Mouse (Mus musculus): ENCODE measurements around the gene Ubxn11. TPM values are rescaled to one million over a fixed set of nuclear protein-coding genes. Genes with fewer than 3 reads are reported as not detected.
"Not testable (repeated sequence)": the region's sequence is repeated elsewhere in the genome, so short reads cannot be mapped to it uniquely, and the experiment has no call there.

The Ubxn11 gene
- polyA plus RNA-seq, 1 experiment = 43.0 TPM

GRCm38 (mm10) chr4:134154354-134154753, 52.0 kb downstream of the Ubxn11 start:
- no peak overlapping the region for H3K27ac ChIP-seq (ENCODE audit: insufficient read depth, low read length)
- 97% methylated on average over 3 of the region's 3 CpGs for WGBS
- H3K36me3 ChIP-seq (ENCODE audit: control insufficient read depth, insufficient read depth, low read length) = peaks cover 2% of the 10 kb centered on the region
- no peak for TF ChIP-seq CTCF (IDR thresholded peaks at IDR 0.05; ENCODE audit: extremely low read depth, insufficient read depth, insufficient read length, insufficient replicate concordance)
- TF ChIP-seq POLR2A (IDR thresholded peaks at IDR 0.05; ENCODE audit: low read depth, low read length) = no peak
- DNase-seq (ENCODE audit: low read depth in 1 of 2, low spot score in 2 of 2) = no peak
- H3K4me1 ChIP-seq (ENCODE audit: control insufficient read depth, insufficient read depth, insufficient read length) = peaks cover 12% of the 10 kb centered on the region
- H3K4me3 ChIP-seq (ENCODE audit: extremely low read depth, insufficient read depth, insufficient read length) = no peak overlapping the region
- H3K27me3 ChIP-seq (ENCODE audit: control insufficient read depth, insufficient read depth, low read length) = no peaks in the 10 kb centered on the region

DNA sequence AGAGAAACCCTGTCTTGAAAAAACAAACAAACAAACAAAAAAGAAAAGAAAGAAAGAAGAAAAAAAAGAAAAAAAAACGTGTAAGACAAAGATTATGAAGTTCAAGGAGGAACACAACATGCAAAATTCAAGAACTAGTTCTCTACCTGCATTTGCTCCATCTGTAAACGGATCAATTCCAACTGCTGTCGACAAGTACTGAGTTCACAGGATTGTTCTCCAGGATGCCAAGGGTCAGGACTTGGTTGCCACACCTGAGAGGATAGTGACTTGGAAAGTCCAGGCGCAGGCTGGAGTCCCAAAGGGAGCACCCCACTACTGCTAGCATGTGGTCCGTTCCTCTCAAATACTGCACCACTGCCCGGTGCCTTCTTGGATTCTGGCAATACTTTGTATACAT, 53.2 kb downstream of the Ubxn11 start:
- WGBS = 92% methylated on average over 6 of the region's 6 CpGs
- H3K27me3 ChIP-seq (ENCODE audit: control insufficient read depth, insufficient read depth, low read length) = no peaks in the 10 kb centered on the region
- peaks cover 2% of the 10 kb centered on the region for H3K36me3 ChIP-seq (ENCODE audit: control insufficient read depth, insufficient read depth, low read length)
- TF ChIP-seq CTCF (IDR thresholded peaks at IDR 0.05; ENCODE audit: extremely low read depth, insufficient read depth, insufficient read length, insufficient replicate concordance) (no peak), POLR2A (IDR thresholded peaks at IDR 0.05; ENCODE audit: low read depth, low read length) (no peak)
- H3K27ac ChIP-seq (ENCODE audit: insufficient read depth, low read length) = no peak overlapping the region
- DNase-seq (ENCODE audit: low read depth in 1 of 2, low spot score in 2 of 2) = no peak
- H3K4me3 ChIP-seq (ENCODE audit: extremely low read depth, insufficient read depth, insufficient read length) = no peak overlapping the region
- H3K4me1 ChIP-seq (ENCODE audit: control insufficient read depth, insufficient read depth, insufficient read length) = peaks cover 12% of the 10 kb centered on the region

DNA sequence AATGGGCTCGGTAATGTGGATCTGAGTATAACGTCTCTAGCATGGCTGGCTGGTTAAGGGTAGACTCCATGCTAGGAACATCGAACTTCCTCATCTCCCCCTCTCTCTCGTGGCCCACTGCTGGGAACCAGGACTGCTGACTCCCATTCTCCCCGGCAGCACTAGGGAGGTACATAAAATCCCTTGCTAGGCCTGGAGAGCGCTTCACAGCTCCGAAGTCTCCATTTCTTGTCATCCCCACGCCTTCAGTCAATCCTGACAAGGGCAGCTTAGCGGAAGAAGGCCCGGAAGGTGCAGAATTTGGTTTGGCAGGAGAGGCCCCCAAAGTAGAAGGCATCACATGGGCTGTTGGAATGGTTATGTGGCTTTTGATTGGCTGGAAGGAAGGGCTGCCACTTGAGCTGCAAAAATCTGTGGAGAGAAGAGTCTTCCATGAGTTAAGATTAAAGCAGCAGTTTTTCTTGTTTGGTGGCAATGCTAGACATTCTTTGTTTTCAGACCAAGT, 53.6 kb downstream of the Ubxn11 start:
- TF ChIP-seq POLR2A (IDR thresholded peaks at IDR 0.05; ENCODE audit: low read depth, low read length) (no peak), CTCF (IDR thresholded peaks at IDR 0.05; ENCODE audit: extremely low read depth, insufficient read depth, insufficient read length, insufficient replicate concordance) (no peak)
- Histone ChIP-seq H3K27me3 (ENCODE audit: control insufficient read depth, insufficient read depth, low read length) (no peaks in the 10 kb centered on the region), H3K4me1 (ENCODE audit: control insufficient read depth, insufficient read depth, insufficient read length) (peaks cover 12% of the 10 kb centered on the region), H3K4me3 (ENCODE audit: extremely low read depth, insufficient read depth, insufficient read length) (no peak overlapping the region), H3K36me3 (ENCODE audit: control insufficient read depth, insufficient read depth, low read length) (peaks cover 2% of the 10 kb centered on the region), H3K27ac (ENCODE audit: insufficient read depth, low read length) (no peak overlapping the region)
- DNase-seq (ENCODE audit: low read depth in 1 of 2, low spot score in 2 of 2) = no peak
- 94% methylated on average over 10 of the region's 10 CpGs for WGBS

GRCm38 (mm10) chr4:134156744-134157143, 54.4 kb downstream of the Ubxn11 start:
- TF ChIP-seq CTCF (IDR thresholded peaks at IDR 0.05; ENCODE audit: extremely low read depth, insufficient read depth, insufficient read length, insufficient replicate concordance) = no peak
- no peak for TF ChIP-seq POLR2A (IDR thresholded peaks at IDR 0.05; ENCODE audit: low read depth, low read length)
- H3K4me3 ChIP-seq (ENCODE audit: extremely low read depth, insufficient read depth, insufficient read length) = no peak overlapping the region
- DNase-seq (ENCODE audit: low read depth in 1 of 2, low spot score in 2 of 2) = no peak
- H3K27ac ChIP-seq (ENCODE audit: insufficient read depth, low read length) = peak overlapping the region; percentile 40; the same call in 1 of the 2 replicates
- no peaks in the 10 kb centered on the region for H3K27me3 ChIP-seq (ENCODE audit: control insufficient read depth, insufficient read depth, low read length)
- 78% methylated on average over 8 of the region's 8 CpGs for WGBS
- peaks cover 2% of the 10 kb centered on the region for H3K36me3 ChIP-seq (ENCODE audit: control insufficient read depth, insufficient read depth, low read length)
- H3K4me1 ChIP-seq (ENCODE audit: control insufficient read depth, insufficient read depth, insufficient read length) = peaks cover 12% of the 10 kb centered on the region

DNA sequence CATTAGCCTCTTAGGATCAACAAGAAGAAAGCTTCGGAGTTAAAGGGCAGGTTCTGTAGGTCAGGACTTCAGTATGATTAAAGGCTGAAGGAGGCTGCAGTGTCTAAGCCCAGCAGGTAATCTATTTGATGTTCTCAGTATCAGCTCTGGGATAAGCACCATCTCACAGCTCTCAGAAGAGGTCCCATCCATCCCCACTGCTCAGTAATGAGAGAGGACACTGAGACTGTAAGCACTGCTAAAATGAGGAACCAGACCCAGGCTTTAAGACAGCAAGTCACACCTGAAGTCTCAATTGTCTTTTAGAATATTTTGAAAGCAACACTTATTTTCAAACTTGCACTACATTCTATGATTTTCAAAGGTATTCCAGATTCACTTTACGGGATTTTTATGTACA, 55.2 kb downstream of the Ubxn11 start:
- 91% methylated on average over 2 of the region's 2 CpGs for WGBS
- peaks cover 12% of the 10 kb centered on the region for H3K4me1 ChIP-seq (ENCODE audit: control insufficient read depth, insufficient read depth, insufficient read length)
- no peak for DNase-seq (ENCODE audit: low read depth in 1 of 2, low spot score in 2 of 2)
- H3K4me3 ChIP-seq (ENCODE audit: extremely low read depth, insufficient read depth, insufficient read length) = no peak overlapping the region
- peak overlapping the region; percentile 3; the same call in 1 of the 2 replicates for H3K27ac ChIP-seq (ENCODE audit: insufficient read depth, low read length)
- no peak for TF ChIP-seq POLR2A (IDR thresholded peaks at IDR 0.05; ENCODE audit: low read depth, low read length)
- no peak for TF ChIP-seq CTCF (IDR thresholded peaks at IDR 0.05; ENCODE audit: extremely low read depth, insufficient read depth, insufficient read length, insufficient replicate concordance)
- H3K27me3 ChIP-seq (ENCODE audit: control insufficient read depth, insufficient read depth, low read length) = no peaks in the 10 kb centered on the region
- no peaks in the 10 kb centered on the region for H3K36me3 ChIP-seq (ENCODE audit: control insufficient read depth, insufficient read depth, low read length)

GRCm38 (mm10) chr4:134158774-134159173, 56.4 kb downstream of the Ubxn11 start:
- Histone ChIP-seq H3K27me3 (ENCODE audit: control insufficient read depth, insufficient read depth, low read length) (no peaks in the 10 kb centered on the region), H3K36me3 (ENCODE audit: control insufficient read depth, insufficient read depth, low read length) (no peaks in the 10 kb centered on the region; the same call in 1 of the 2 replicates), H3K4me1 (ENCODE audit: control insufficient read depth, insufficient read depth, insufficient read length) (peaks cover 12% of the 10 kb centered on the region), H3K27ac (ENCODE audit: insufficient read depth, low read length) (peak overlapping the region; percentile 94), H3K4me3 (ENCODE audit: extremely low read depth, insufficient read depth, insufficient read length) (no peak overlapping the region)
- TF ChIP-seq CTCF (IDR thresholded peaks at IDR 0.05; ENCODE audit: extremely low read depth, insufficient read depth, insufficient read length, insufficient replicate concordance) (no peak), POLR2A (IDR thresholded peaks at IDR 0.05; ENCODE audit: low read depth, low read length) (no peak)
- 70% methylated on average over 6 of the region's 6 CpGs for WGBS
- DNase-seq (ENCODE audit: low read depth in 1 of 2, low spot score in 2 of 2) = no peak

DNA sequence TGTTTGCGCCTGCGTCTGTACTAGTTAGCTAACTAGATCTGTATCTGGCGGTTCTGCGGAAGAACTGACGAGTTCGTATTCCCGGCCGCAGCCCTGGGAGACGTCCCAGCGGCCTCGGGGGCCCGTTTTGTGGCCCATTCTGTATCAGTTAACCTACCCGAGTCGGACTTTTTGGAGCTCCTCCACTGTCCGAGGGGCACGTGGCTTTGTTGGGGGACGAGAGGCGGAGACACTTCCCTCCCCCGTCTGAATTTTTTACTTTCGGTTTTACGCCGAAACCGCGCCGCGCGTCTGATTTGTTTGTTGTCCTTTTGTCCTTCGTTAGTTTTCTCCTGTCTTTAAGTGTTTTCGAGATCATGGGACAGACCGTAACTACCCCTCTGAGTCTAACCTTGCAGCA, 57.7 kb downstream of the Ubxn11 start:
- peak; percentile 31 to 33 for DNase-seq (ENCODE audit: low read depth in 1 of 2, low spot score in 2 of 2)
- not testable (repeated sequence) for H3K27me3 ChIP-seq (ENCODE audit: control insufficient read depth, insufficient read depth, low read length)

More for the DNA sequence above, 57.7 kb downstream of the Ubxn11 start:
- WGBS = 6% methylated on average over 30 of the region's 30 CpGs
- not testable (repeated sequence) for H3K36me3 ChIP-seq (ENCODE audit: control insufficient read depth, insufficient read depth, low read length)
- Histone ChIP-seq H3K4me1 (ENCODE audit: control insufficient read depth, insufficient read depth, insufficient read length) (peaks cover 12% of the 10 kb centered on the region), H3K4me3 (ENCODE audit: extremely low read depth, insufficient read depth, insufficient read length) (peak overlapping the region; percentile 54), H3K27ac (ENCODE audit: insufficient read depth, low read length) (peak overlapping the region; percentile 87)

All from spleen, adult 2 months (tissue).